Mouse (Mus musculus) heart, adult 10 weeks (tissue): ENCODE data around the gene Tcstv1. TPM values are rescaled to one million over a fixed set of nuclear protein-coding genes. Genes with fewer than 3 reads are reported as not detected.

ENCODE experiments used
- polyA plus RNA-seq: library from polyadenylated mRNA; stranded (reverse); fragments of 350-450 nt; fragmentation: Illumina TruSeq; extraction: RNeasy Lipid Tissue Mini Kit (QIAGEN cat#74804); gene quantifications from one replicate; pipeline ENCODE4 v1.2.3, GENCODE M21; 2014; ENCODE audit warnings: low read depth, low replicate concordance

The Tcstv1 gene
- polyA plus RNA-seq: not detected

GRCm38 (mm10) chr13:119894685-119895084, at the start of gene Tcstv1:
Gene Tcstv1, minus strand, starts transcription at chr13:119894785.

GRCm38 (mm10) chr13:119929172-119929571, 34.6 kb upstream of the Tcstv1 start, which contains the start of gene Gm21761:
Gene Gm21761, minus strand, starts transcription at chr13:119929272.

Other genes with a start within 250 kb of the Tcstv1 start
- 34.6 TPM for gene Hmgcs1, start 204.4 kb downstream of the Tcstv1 start, polyA plus RNA-seq
- gene Nim1k, start 138.9 kb downstream of the Tcstv1 start, polyA plus RNA-seq: 2.5 TPM
- 21.4 TPM for gene Zfp131, start 103.9 kb downstream of the Tcstv1 start, polyA plus RNA-seq
- gene AF067063, start 64.6 kb downstream of the Tcstv1 start, polyA plus RNA-seq: not detected
- gene D13Ertd608e, start 58.8 kb downstream of the Tcstv1 start, polyA plus RNA-seq: not detected
- not detected for gene Gm21761, start 34.5 kb upstream of the Tcstv1 start, polyA plus RNA-seq
- gene B020031M17Rik, start 56.0 kb upstream of the Tcstv1 start, polyA plus RNA-seq: not detected
- not detected for gene Gm36079, start 132.2 kb upstream of the Tcstv1 start, polyA plus RNA-seq
- gene Gm21188, start 157.4 kb upstream of the Tcstv1 start, polyA plus RNA-seq: 0.21 TPM
- not detected for gene Gm20767, start 245.5 kb upstream of the Tcstv1 start, polyA plus RNA-seq